Mouse (Mus musculus) ES-E14 (cell line): ENCODE measurements around the gene Nxn.

Experiments used
- HCFC1 ChIP-seq: IDR thresholded peaks from 2 replicates; pipeline ENCODE4 v1.6.1; 2012; ENCODE audit warnings: low read length, inconsistent platforms, borderline replicate concordance; ENCODE audit not compliant: insufficient read depth
- MAFK ChIP-seq: IDR thresholded peaks from 2 replicates; pipeline ENCODE4 v1.6.1; 2014; ENCODE audit warnings: mild to moderate bottlenecking, low read depth, low read length, inconsistent platforms; ENCODE audit not compliant: insufficient read depth
- ZNF384 ChIP-seq: IDR thresholded peaks from 2 replicates; pipeline ENCODE4 v1.6.1; 2012; ENCODE audit warnings: low read depth, low read length, inconsistent platforms

DNA sequence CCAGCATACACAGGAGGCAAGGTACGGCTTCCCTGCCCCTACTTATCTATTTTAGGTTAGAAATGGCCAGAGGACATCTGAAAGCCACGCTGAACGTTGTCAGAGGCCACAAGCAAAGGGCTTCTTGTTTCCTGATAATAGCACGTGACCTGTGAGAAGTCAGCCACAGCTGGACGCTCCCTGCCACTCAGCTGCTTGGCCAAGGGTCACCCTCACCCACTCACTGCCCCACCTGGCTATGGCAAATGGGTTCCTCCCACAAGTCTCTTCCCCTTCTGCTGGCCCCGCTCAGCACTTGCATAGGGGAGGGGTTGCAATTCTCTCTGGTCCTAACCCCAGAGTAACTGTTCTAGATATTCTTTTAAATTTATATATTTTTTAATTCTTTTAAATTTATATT lies 43.5 kb downstream of the Nxn start:
- TF ChIP-seq MAFK (no peak), HCFC1 (no peak), ZNF384 (no peak)
